Mouse (Mus musculus): ENCODE results near the gene Wdr25. TPM values are rescaled to one million over a fixed set of nuclear protein-coding genes. Genes with fewer than 3 reads are reported as not detected.
A peak's percentile ranks its signal among the peaks of the same experiment; 100 is the strongest.

The Wdr25 gene
- polyA plus RNA-seq, 1 experiment from 2014 or later = 5.0 TPM

GRCm38 (mm10) chr12:108856186-108856585, 37.2 kb upstream of the Wdr25 start:
- no peaks in the 10 kb centered on the region for H3K9me3 ChIP-seq (ENCODE audit: control insufficient read depth, low read length)
- no peak overlapping the region for H3K4me2 ChIP-seq (ENCODE audit: low read length)
- H3K4me1 ChIP-seq (ENCODE audit: control insufficient read depth in 2 of 2, insufficient read depth in 2 of 2, low read length in 2 of 2) = peaks cover 0 to 3% of the 10 kb centered on the region in 2 experiments; a peak in 1 of 4 replicates
- WGBS = 79% methylated on average over 8 of the region's 8 CpGs
- no peak overlapping the region for H3K9ac ChIP-seq (ENCODE audit: low read length)
- H3K36me3 ChIP-seq (ENCODE audit: control insufficient read depth, insufficient read depth, low read length) = peaks cover 19% of the 10 kb centered on the region
- H3K4me3 ChIP-seq (ENCODE audit: control insufficient read depth in 1 of 2, insufficient read depth in 1 of 2, low read depth in 1 of 2, low read length in 2 of 2) = no peak overlapping the region
- no peak overlapping the region for H3K27ac ChIP-seq (replicated peaks in 1 of 2; ENCODE audit: control insufficient read depth in 1 of 2, insufficient read depth in 1 of 2, low read depth in 2 of 2, low read length in 2 of 2)
- H3K27me3 ChIP-seq (ENCODE audit: control insufficient read depth, insufficient read depth, low read length) = no peaks in the 10 kb centered on the region
- no peak for ATAC-seq (ENCODE audit: insufficient number of reproducible peaks, insufficient read depth, low FRiP score, low read depth)

DNA sequence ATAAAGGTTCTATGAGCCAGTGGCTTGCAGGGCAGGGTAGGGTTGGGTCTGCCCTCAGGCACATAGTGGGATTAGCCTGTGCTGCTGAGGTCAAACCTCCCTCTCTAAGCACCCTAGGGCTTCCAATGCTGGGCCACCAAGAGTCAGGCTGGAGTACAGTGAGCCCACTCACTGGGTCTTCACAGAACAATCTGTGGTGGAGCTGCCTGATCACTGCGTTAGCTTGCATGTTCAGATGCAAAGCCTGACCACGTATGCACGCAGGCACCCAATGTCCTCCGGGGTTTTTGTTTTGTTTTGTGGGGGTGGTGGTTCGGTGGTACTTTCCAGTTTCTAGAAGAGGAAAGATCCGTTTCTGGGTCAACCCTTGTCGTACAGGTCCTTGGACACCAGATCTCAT, 36.3 kb upstream of the Wdr25 start:
- no peaks in the 10 kb centered on the region for H3K27me3 ChIP-seq (ENCODE audit: control insufficient read depth, insufficient read depth, low read length)
- ATAC-seq (ENCODE audit: insufficient number of reproducible peaks, insufficient read depth, low FRiP score, low read depth) = no peak
- H3K9me3 ChIP-seq (ENCODE audit: control insufficient read depth, low read length) = no peaks in the 10 kb centered on the region
- H3K4me2 ChIP-seq (ENCODE audit: low read length) = no peak overlapping the region
- no peak overlapping the region for H3K9ac ChIP-seq (ENCODE audit: low read length)
- WGBS = 87% methylated on average over 7 of the region's 7 CpGs
- H3K36me3 ChIP-seq (ENCODE audit: control insufficient read depth, insufficient read depth, low read length) = peaks cover 28% of the 10 kb centered on the region
- H3K4me1 ChIP-seq (ENCODE audit: control insufficient read depth in 2 of 2, insufficient read depth in 2 of 2, low read length in 2 of 2) = no peaks in the 10 kb centered on the region
- no peak overlapping the region for H3K27ac ChIP-seq (replicated peaks in 1 of 2; ENCODE audit: control insufficient read depth in 1 of 2, insufficient read depth in 1 of 2, low read depth in 2 of 2, low read length in 2 of 2)
- no peak overlapping the region for H3K4me3 ChIP-seq (ENCODE audit: control insufficient read depth in 1 of 2, insufficient read depth in 1 of 2, low read depth in 1 of 2, low read length in 2 of 2)

- Histone ChIP-seq H3K4me3 (ENCODE audit: control insufficient read depth in 1 of 2, insufficient read depth in 1 of 2, low read depth in 1 of 2, low read length in 2 of 2) (no peak overlapping the region), H3K9ac (ENCODE audit: low read length) (no peak overlapping the region), H3K9me3 (ENCODE audit: control insufficient read depth, low read length) (no peaks in the 10 kb centered on the region), H3K27me3 (ENCODE audit: control insufficient read depth, insufficient read depth, low read length) (no peaks in the 10 kb centered on the region), H3K4me2 (ENCODE audit: low read length) (no peak overlapping the region), H3K27ac (replicated peaks in 1 of 2; ENCODE audit: control insufficient read depth in 1 of 2, insufficient read depth in 1 of 2, low read depth in 2 of 2, low read length in 2 of 2) (no peak overlapping the region), H3K4me1 (ENCODE audit: control insufficient read depth in 2 of 2, insufficient read depth in 2 of 2, low read length in 2 of 2) (no peaks in the 10 kb centered on the region), H3K36me3 (ENCODE audit: control insufficient read depth, insufficient read depth, low read length) (peaks cover 34% of the 10 kb centered on the region)
- ATAC-seq (ENCODE audit: insufficient number of reproducible peaks, insufficient read depth, low FRiP score, low read depth) = no peak
- 71% methylated on average over 7 of the region's 7 CpGs for WGBS
These were observed 35.7 kb upstream of the Wdr25 start for GRCm38 (mm10) chr12:108857589-108858184.

GRCm38 (mm10) chr12:108858486-108858885, 34.9 kb upstream of the Wdr25 start:
- Histone ChIP-seq H3K36me3 (ENCODE audit: control insufficient read depth, insufficient read depth, low read length) (peaks cover 42% of the 10 kb centered on the region), H3K27me3 (ENCODE audit: control insufficient read depth, insufficient read depth, low read length) (no peaks in the 10 kb centered on the region), H3K4me3 (ENCODE audit: control insufficient read depth in 1 of 2, insufficient read depth in 1 of 2, low read depth in 1 of 2, low read length in 2 of 2) (no peak overlapping the region), H3K9ac (ENCODE audit: low read length) (no peak overlapping the region), H3K27ac (replicated peaks in 1 of 2; ENCODE audit: control insufficient read depth in 1 of 2, insufficient read depth in 1 of 2, low read depth in 2 of 2, low read length in 2 of 2) (no peak overlapping the region), H3K4me2 (ENCODE audit: low read length) (no peak overlapping the region), H3K9me3 (ENCODE audit: control insufficient read depth, low read length) (no peaks in the 10 kb centered on the region), H3K4me1 (ENCODE audit: control insufficient read depth in 2 of 2, insufficient read depth in 2 of 2, low read length in 2 of 2) (no peaks in the 10 kb centered on the region)
- ATAC-seq (ENCODE audit: insufficient number of reproducible peaks, insufficient read depth, low FRiP score, low read depth) = no peak
- 85% methylated on average over 5 of the region's 5 CpGs for WGBS

DNA sequence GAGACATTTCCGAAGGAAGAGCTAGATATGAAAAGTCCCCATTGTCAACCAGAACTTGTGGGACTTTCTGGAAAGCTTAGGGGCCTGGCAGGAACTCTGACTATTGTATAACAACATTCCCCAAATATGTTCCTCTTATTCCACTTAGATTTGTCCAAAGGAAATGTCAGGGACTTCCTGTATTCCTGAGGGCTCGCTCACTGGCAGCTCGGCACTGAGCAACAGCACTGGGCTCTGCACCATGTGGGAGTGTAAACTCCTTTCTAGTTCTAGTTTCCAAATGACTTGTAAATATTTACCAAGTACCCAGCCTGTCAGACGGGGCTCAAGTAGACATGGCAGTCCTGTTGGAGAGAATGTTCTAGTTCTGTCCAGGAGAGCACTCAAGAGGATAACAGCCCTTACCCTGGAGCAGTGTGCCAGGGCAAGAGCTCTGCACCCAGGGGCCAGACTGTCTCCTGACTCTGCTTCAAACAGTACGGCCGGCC, 28.4 kb upstream of the Wdr25 start:
- Histone ChIP-seq H3K36me3 (ENCODE audit: control insufficient read depth, insufficient read depth, low read length) (peaks cover 99% of the 10 kb centered on the region), H3K27me3 (ENCODE audit: control insufficient read depth, insufficient read depth, low read length) (no peaks in the 10 kb centered on the region)
- ATAC-seq (ENCODE audit: insufficient number of reproducible peaks, insufficient read depth, low FRiP score, low read depth) = no peak; the same call in 1 of the 2 replicates

GRCm38 (mm10) chr12:108869575-108869974, 23.9 kb upstream of the Wdr25 start:
- Histone ChIP-seq H3K9ac (ENCODE audit: low read length) (no peak overlapping the region), H3K36me3 (ENCODE audit: control insufficient read depth, insufficient read depth, low read length) (peaks cover 88% of the 10 kb centered on the region), H3K27ac (replicated peaks in 1 of 2; ENCODE audit: control insufficient read depth in 1 of 2, insufficient read depth in 1 of 2, low read depth in 2 of 2, low read length in 2 of 2) (no peak overlapping the region), H3K27me3 (ENCODE audit: control insufficient read depth, insufficient read depth, low read length) (no peaks in the 10 kb centered on the region), H3K4me2 (ENCODE audit: low read length) (no peak overlapping the region), H3K4me3 (ENCODE audit: control insufficient read depth in 1 of 2, insufficient read depth in 1 of 2, low read depth in 1 of 2, low read length in 2 of 2) (no peak overlapping the region), H3K9me3 (ENCODE audit: control insufficient read depth, low read length) (no peaks in the 10 kb centered on the region), H3K4me1 (ENCODE audit: control insufficient read depth in 2 of 2, insufficient read depth in 2 of 2, low read length in 2 of 2) (peaks cover 0 to 1% of the 10 kb centered on the region in 2 experiments; a peak in 1 of 4 replicates)
- WGBS = 81% methylated on average over 2 of the region's 2 CpGs
- ATAC-seq (ENCODE audit: insufficient number of reproducible peaks, insufficient read depth, low FRiP score, low read depth) = no peak

More for the DNA sequence above, 28.4 kb upstream of the Wdr25 start:
- WGBS = 65% methylated on average over 6 of the region's 6 CpGs
- Histone ChIP-seq H3K9ac (ENCODE audit: low read length) (no peak overlapping the region), H3K4me1 (ENCODE audit: control insufficient read depth in 2 of 2, insufficient read depth in 2 of 2, low read length in 2 of 2) (peaks cover 0 to 3% of the 10 kb centered on the region in 2 experiments; a peak in 1 of 4 replicates), H3K4me2 (ENCODE audit: low read length) (no peak overlapping the region), H3K4me3 (ENCODE audit: control insufficient read depth in 1 of 2, insufficient read depth in 1 of 2, low read depth in 1 of 2, low read length in 2 of 2) (no peak overlapping the region), H3K9me3 (ENCODE audit: control insufficient read depth, low read length) (no peaks in the 10 kb centered on the region), H3K27ac (replicated peaks in 1 of 2; ENCODE audit: control insufficient read depth in 1 of 2, insufficient read depth in 1 of 2, low read depth in 2 of 2, low read length in 2 of 2) (peak overlapping the region; percentile 26 to 61; a peak in 3 of 4 replicates)

DNA sequence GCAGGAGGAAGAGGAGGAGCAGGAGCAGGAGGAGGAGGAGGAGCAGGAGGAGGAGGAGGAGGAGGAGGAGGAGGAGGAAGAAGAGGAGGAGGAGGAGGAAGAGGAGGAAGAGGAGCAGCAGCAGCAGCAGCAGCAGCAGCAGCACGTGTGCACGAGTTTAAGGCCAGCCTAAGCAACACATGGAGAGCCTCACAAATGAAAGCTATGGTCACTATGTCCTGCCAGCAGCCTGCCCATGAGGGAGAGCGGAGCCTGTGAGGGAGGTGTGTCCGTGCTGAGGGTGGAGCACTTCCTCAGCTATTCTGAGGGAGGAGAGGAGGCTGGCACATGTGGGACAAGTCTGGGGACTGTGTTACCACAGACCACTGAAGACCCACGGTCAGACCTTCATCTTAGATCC, 20.3 kb upstream of the Wdr25 start:
- WGBS = 77% methylated on average over 5 of the region's 5 CpGs

GRCm38 (mm10) chr12:108879138-108879537, 14.3 kb upstream of the Wdr25 start:
- H3K4me1 ChIP-seq (ENCODE audit: control insufficient read depth in 2 of 2, insufficient read depth in 2 of 2, low read length in 2 of 2) = no peaks in the 10 kb centered on the region
- peaks cover 78% of the 10 kb centered on the region for H3K36me3 ChIP-seq (ENCODE audit: control insufficient read depth, insufficient read depth, low read length)
- no peak overlapping the region for H3K4me3 ChIP-seq (ENCODE audit: control insufficient read depth in 1 of 2, insufficient read depth in 1 of 2, low read depth in 1 of 2, low read length in 2 of 2)
- H3K27ac ChIP-seq (replicated peaks in 1 of 2; ENCODE audit: control insufficient read depth in 1 of 2, insufficient read depth in 1 of 2, low read depth in 2 of 2, low read length in 2 of 2) = no peak overlapping the region
- H3K9me3 ChIP-seq (ENCODE audit: control insufficient read depth, low read length) = no peaks in the 10 kb centered on the region
- no peaks in the 10 kb centered on the region for H3K27me3 ChIP-seq (ENCODE audit: control insufficient read depth, insufficient read depth, low read length)
- H3K4me2 ChIP-seq (ENCODE audit: low read length) = no peak overlapping the region
- no peak for ATAC-seq (ENCODE audit: insufficient number of reproducible peaks, insufficient read depth, low FRiP score, low read depth)
- WGBS = 72% methylated on average over 4 of the region's 4 CpGs
- H3K9ac ChIP-seq (ENCODE audit: low read length) = no peak overlapping the region

More for the DNA sequence above, 20.3 kb upstream of the Wdr25 start:
- no peaks in the 10 kb centered on the region for H3K9me3 ChIP-seq (ENCODE audit: control insufficient read depth, low read length)
- no peak for ATAC-seq (ENCODE audit: insufficient number of reproducible peaks, insufficient read depth, low FRiP score, low read depth)
- H3K36me3 ChIP-seq (ENCODE audit: control insufficient read depth, insufficient read depth, low read length) = peaks cover 68% of the 10 kb centered on the region
- no peak overlapping the region for H3K9ac ChIP-seq (ENCODE audit: low read length)
- no peak overlapping the region for H3K27ac ChIP-seq (replicated peaks in 1 of 2; ENCODE audit: control insufficient read depth in 1 of 2, insufficient read depth in 1 of 2, low read depth in 2 of 2, low read length in 2 of 2)
- H3K4me1 ChIP-seq (ENCODE audit: control insufficient read depth in 2 of 2, insufficient read depth in 2 of 2, low read length in 2 of 2) = no peaks in the 10 kb centered on the region
- H3K27me3 ChIP-seq (ENCODE audit: control insufficient read depth, insufficient read depth, low read length) = no peaks in the 10 kb centered on the region
- H3K4me3 ChIP-seq (ENCODE audit: control insufficient read depth in 1 of 2, insufficient read depth in 1 of 2, low read depth in 1 of 2, low read length in 2 of 2) = no peak overlapping the region
- no peak overlapping the region for H3K4me2 ChIP-seq (ENCODE audit: low read length)
